Mouse (Mus musculus): ENCODE results near the gene Arl14ep.

- TF ChIP-seq CTCF (IDR thresholded peaks at IDR 0.05; ENCODE audit: control insufficient read depth, insufficient read depth, insufficient read length), result no peak
- TF ChIP-seq USF1 (IDR thresholded peaks at IDR 0.05; ENCODE audit: low read depth), result no peak
Observed at GRCm38 (mm10) chr2:106991261-106991660, 17.0 kb upstream of the Arl14ep start.
